Comparison of ENCODE assay signal across 11 mouse cellular contexts in the genomic region with DNA sequence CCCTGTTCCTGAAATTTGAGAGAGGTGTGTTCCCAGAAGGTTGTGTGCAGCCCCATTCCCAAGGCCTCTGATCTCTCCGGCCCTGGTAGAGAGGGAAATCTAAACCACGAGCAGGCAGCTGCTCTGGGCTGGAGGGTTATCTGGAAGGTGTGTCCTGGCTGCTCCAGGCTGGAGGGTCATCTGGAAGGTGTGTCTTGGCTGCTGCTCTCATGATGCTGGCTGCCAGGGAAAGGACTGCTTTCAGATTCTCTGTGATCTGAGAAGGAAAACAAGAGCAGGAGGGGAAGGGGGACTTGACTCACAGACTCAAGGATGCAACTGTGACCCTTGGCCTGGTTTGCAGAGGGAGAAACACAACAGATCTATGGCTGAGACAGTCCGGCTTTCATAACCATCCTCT. TPM values are rescaled to one million over a fixed set of nuclear protein-coding genes. Genes with fewer than 3 reads are reported as not detected.
DNase-seq lines count a peak whose midpoint lies in the region; ATAC-seq and TF ChIP-seq lines count a peak whose summit lies in the region.
"Had no signal": no experiment of that assay in that cellular context is flagged by ENCODE, and none has a peak within 500 bp of the region (broad histone marks: within the 10 kb centered on the region; RNA-seq: fewer than 3 reads in every experiment).

No protein-coding gene starts in this region.

- H3K27me3 ChIP-seq in embryonic facial prominence, embryonic 13.5 days: no peaks in the 10 kb centered on the region
- no peaks in the 10 kb centered on the region for H3K27me3 ChIP-seq in limb, embryonic 15.5 days

- no peak for TF ChIP-seq CTCF in lung, adult 2 months (IDR thresholded peaks at IDR 0.05; ENCODE audit: insufficient read depth, low read length)

- no peak overlapping the region for H3K4me2 ChIP-seq in embryonic facial prominence, embryonic 13.5 days
- no peak overlapping the region for H3K4me2 ChIP-seq in limb, embryonic 15.5 days

- no peak for TF ChIP-seq POLR2A in lung, adult 2 months (IDR thresholded peaks at IDR 0.05; ENCODE audit: borderline replicate concordance, extremely low read depth, low read depth, low read length)

- 72% methylated on average over 3 of the region's 3 CpGs for WGBS in lung, adult 2 months
- WGBS in embryonic facial prominence, embryonic 13.5 days: 36% methylated on average over 3 of the region's 3 CpGs
- WGBS in limb, embryonic 15.5 days: 50% methylated on average over 3 of the region's 3 CpGs

- no peak overlapping the region for H3K4me3 ChIP-seq in lung, adult 2 months (replicated peaks; ENCODE audit: extremely low read depth, low read depth, low read length)
- H3K4me3 ChIP-seq in embryonic facial prominence, embryonic 13.5 days: no peak overlapping the region
- H3K4me3 ChIP-seq in limb, embryonic 15.5 days: no peak overlapping the region

- peak overlapping the region; percentile 93 for H3K27ac ChIP-seq in embryonic facial prominence, embryonic 13.5 days
- peak overlapping the region; percentile 89 for H3K27ac ChIP-seq in limb, embryonic 15.5 days

- peak; percentile 53 for DNase-seq in gastrocnemius, adult 18-20 months (ENCODE audit: low spot score)
- no peak for DNase-seq in gastrocnemius, postnatal 14 days
- peak; percentile 3 for DNase-seq in lung, postnatal 10 days
- DNase-seq in lung, adult 2 months: no peak
- DNase-seq in cerebellum, adult 9-11 months: no peak
- DNase-seq: adrenal gland, adult 2 months; kidney, adult 11 months had no signal

- no peaks in the 10 kb centered on the region for H3K9me3 ChIP-seq in embryonic facial prominence, embryonic 13.5 days
- no peaks in the 10 kb centered on the region for H3K9me3 ChIP-seq in limb, embryonic 15.5 days

- ATAC-seq in embryonic facial prominence, embryonic 13.5 days (ENCODE audit: insufficient number of reproducible peaks, insufficient read depth, low FRiP score, low TSS enrichment, low read depth): no peak
- ATAC-seq in limb, embryonic 15.5 days (ENCODE audit: insufficient number of reproducible peaks, low FRiP score, low TSS enrichment, low read depth): no peak
- no peak for ATAC-seq in megakaryocyte-erythroid progenitor cell, adult 5-6 weeks (replicated peaks; ENCODE audit: low FRiP score, low TSS enrichment, poor library complexity, severe bottlenecking)

- H3K4me1 ChIP-seq in lung, adult 2 months (ENCODE audit: control insufficient read depth, insufficient read depth, low read length): peaks cover 25% of the 10 kb centered on the region
- H3K4me1 ChIP-seq in embryonic facial prominence, embryonic 13.5 days: peaks cover 58% of the 10 kb centered on the region
- H3K4me1 ChIP-seq in limb, embryonic 15.5 days: peaks cover 56% of the 10 kb centered on the region

- H3K36me3 ChIP-seq in embryonic facial prominence, embryonic 13.5 days: no peaks in the 10 kb centered on the region
- H3K36me3 ChIP-seq in limb, embryonic 15.5 days: no peaks in the 10 kb centered on the region

- intact Hi-C loops in gastrocnemius, postnatal 14 days (cut with DNase I; ENCODE audit: low total_unique reads): no loop called here

- H3K9ac ChIP-seq in embryonic facial prominence, embryonic 13.5 days: no peak overlapping the region
- H3K9ac ChIP-seq in limb, embryonic 15.5 days: no peak overlapping the region

RNA-seq across cellular contexts. Expression of a gene that starts 10.6 kb away (rescaled TPM):
- 10 to 100 TPM; 65.4 to 89.1 TPM for total RNA-seq in gastrocnemius, adult 18-20 months (2021)
- 100 to 1,000 TPM; 119 to 133 TPM for total RNA-seq in gastrocnemius, postnatal 14 days (2021)
- 353 and 397 TPM in 2 replicates for polyA plus RNA-seq in lung, adult 2 months (2012; rRNA removed)
- 117 and 132 TPM in 2 replicates for polyA plus RNA-seq in embryonic facial prominence, embryonic 13.5 days (2015; fragmentation: Nextera tagmentation; extraction: Ambion mirVana)
- 140 and 168 TPM in 2 replicates for polyA plus RNA-seq in limb, embryonic 15.5 days (2015; fragmentation: Nextera tagmentation; extraction: Ambion mirVana)
- 4.4 and 8.0 TPM in 2 replicates for total RNA-seq in megakaryocyte-erythroid progenitor cell, adult 5-6 weeks (2014; fragmentation: Nextera tagmentation)
- 9.3 and 9.5 TPM in 2 replicates for total RNA-seq in megakaryocyte-erythroid progenitor cell, adult 5-6 weeks (2017)

RNA-seq across cellular contexts. Expression of a gene that starts 23.8 kb away (rescaled TPM):
- under 1 TPM; 0.52 to 0.73 TPM for total RNA-seq in gastrocnemius, adult 18-20 months (2021)
- total RNA-seq in gastrocnemius, postnatal 14 days (2021): 1 to 10 TPM; 1.3 TPM
- 0.28 and 0.32 TPM in 2 replicates for polyA plus RNA-seq in lung, adult 2 months (2012; rRNA removed)
- 0.58 and 0.74 TPM in 2 replicates for polyA plus RNA-seq in embryonic facial prominence, embryonic 13.5 days (2015; fragmentation: Nextera tagmentation; extraction: Ambion mirVana)
- polyA plus RNA-seq in limb, embryonic 15.5 days (2015; fragmentation: Nextera tagmentation; extraction: Ambion mirVana): 1.2 and 1.5 TPM in 2 replicates
- 0.81 and 2.2 TPM in 2 replicates for total RNA-seq in megakaryocyte-erythroid progenitor cell, adult 5-6 weeks (2014; fragmentation: Nextera tagmentation)
- total RNA-seq in megakaryocyte-erythroid progenitor cell, adult 5-6 weeks (2017): 1.2 TPM in 2 replicates
- total RNA-seq: liver, adult 2 months had no signal
- polyA plus RNA-seq: adrenal gland, adult 2 months; liver, adult 2 months had no signal

RNA-seq across cellular contexts. Expression of a gene that starts 35.8 kb away (rescaled TPM):
- total RNA-seq in gastrocnemius, adult 18-20 months (2021): 10 to 100 TPM; 15.8 to 17.1 TPM
- 10 to 100 TPM; 11.0 to 11.9 TPM for total RNA-seq in gastrocnemius, postnatal 14 days (2021)
- polyA plus RNA-seq in lung, adult 2 months (2012; rRNA removed): 259 and 311 TPM in 2 replicates
- polyA plus RNA-seq in embryonic facial prominence, embryonic 13.5 days (2015; fragmentation: Nextera tagmentation; extraction: Ambion mirVana): 5.6 and 6.8 TPM in 2 replicates
- 8.0 and 11.5 TPM in 2 replicates for polyA plus RNA-seq in limb, embryonic 15.5 days (2015; fragmentation: Nextera tagmentation; extraction: Ambion mirVana)
- 174 and 211 TPM in 2 replicates for total RNA-seq in megakaryocyte-erythroid progenitor cell, adult 5-6 weeks (2014; fragmentation: Nextera tagmentation)
- 112 and 174 TPM in 2 replicates for total RNA-seq in megakaryocyte-erythroid progenitor cell, adult 5-6 weeks (2017)

RNA-seq across cellular contexts. Expression of a gene that starts 52.8 kb away (rescaled TPM):
- total RNA-seq in gastrocnemius, adult 18-20 months (2021): 10 to 100 TPM; 10.7 to 11.9 TPM
- total RNA-seq in gastrocnemius, postnatal 14 days (2021): 10 to 100 TPM; 11.0 to 11.7 TPM
- polyA plus RNA-seq in lung, adult 2 months (2012; rRNA removed): 55.9 and 61.9 TPM in 2 replicates
- 28.9 and 30.7 TPM in 2 replicates for polyA plus RNA-seq in embryonic facial prominence, embryonic 13.5 days (2015; fragmentation: Nextera tagmentation; extraction: Ambion mirVana)
- polyA plus RNA-seq in limb, embryonic 15.5 days (2015; fragmentation: Nextera tagmentation; extraction: Ambion mirVana): 29.3 and 30.6 TPM in 2 replicates
- 23.9 and 24.7 TPM in 2 replicates for total RNA-seq in megakaryocyte-erythroid progenitor cell, adult 5-6 weeks (2014; fragmentation: Nextera tagmentation)
- total RNA-seq in megakaryocyte-erythroid progenitor cell, adult 5-6 weeks (2017): 7.3 and 11.3 TPM in 2 replicates

Comparison
In these comparisons a context has a peak if more than half of its experiments do, and no peak if none do; other contexts are left out.
1. DNase-seq: peak in gastrocnemius, adult 18-20 months (single experiment) and lung, postnatal 10 days (single experiment); none in gastrocnemius, postnatal 14 days (single experiment), lung, adult 2 months (single experiment) and cerebellum, adult 9-11 months (single experiment).
2. RNA of a gene that starts 10.6 kb away (total RNA-seq): 119 to 133 TPM in gastrocnemius, postnatal 14 days and 65.4 to 89.1 TPM in gastrocnemius, adult 18-20 months; 4.4 to 9.5 TPM in megakaryocyte-erythroid progenitor cell, adult 5-6 weeks; every median in the first group is over 4 times any median in the second.
3. RNA of a gene that starts 35.8 kb away (total RNA-seq): 112 to 211 TPM in megakaryocyte-erythroid progenitor cell, adult 5-6 weeks; 15.8 to 17.1 TPM in gastrocnemius, adult 18-20 months and 11.0 to 11.9 TPM in gastrocnemius, postnatal 14 days; every median in the first group is over 4 times any median in the second.